Mouse (Mus musculus) CH12F3 (cell line): Measurements from ENCODE around the gene Hoxd9.

Source experiments
- in situ Hi-C: fragments of 300-500 bp; cut with MboI; formaldehyde crosslinking; loops from 2 replicates; pipeline ENCODE4 v1.14.3; 2020; ENCODE audit warnings: low sequenced_read_pairs

The Hoxd9 gene

GRCm38 (mm10) chr2:74724244-74725015, 26.9 kb downstream of the Hoxd9 start:
- in situ Hi-C loops, result loop anchor here (25.0 kb wide), 1 partner anchor 863 kb away; no protein-coding TSS in a partner anchor

- in situ Hi-C loops, result no loop called here
Measured at GRCm38 (mm10) chr2:74725171-74725570, 27.6 kb downstream of the Hoxd9 start.

GRCm38 (mm10) chr2:74726551-74726950, 29.0 kb downstream of the Hoxd9 start, which contains the start of gene Gm28230:
TSS of gene Gm28230 (plus strand) at chr2:74726728.
- in situ Hi-C loops, result no loop called here

- in situ Hi-C loops, result no loop called here
Measured at GRCm38 (mm10) chr2:74726973-74727639, 29.6 kb downstream of the Hoxd9 start.

GRCm38 (mm10) chr2:74727640-74728302, 30.2 kb downstream of the Hoxd9 start:
- in situ Hi-C loops, result no loop called here

GRCm38 (mm10) chr2:74728303-74728680, 30.8 kb downstream of the Hoxd9 start:
- in situ Hi-C loops, result no loop called here

- in situ Hi-C loops, result no loop called here
Measured at GRCm38 (mm10) chr2:74730331-74730730, 32.8 kb downstream of the Hoxd9 start.

- in situ Hi-C loops, result no loop called here
Measured at GRCm38 (mm10) chr2:74731055-74731454, 33.5 kb downstream of the Hoxd9 start.

GRCm38 (mm10) chr2:74731799-74732512, 34.4 kb downstream of the Hoxd9 start:
- in situ Hi-C loops, result no loop called here

- in situ Hi-C loops, result no loop called here
Measured at GRCm38 (mm10) chr2:74732513-74733316, 35.2 kb downstream of the Hoxd9 start.

- in situ Hi-C loops, result no loop called here
Measured at GRCm38 (mm10) chr2:74733317-74733661, 35.8 kb downstream of the Hoxd9 start.

- in situ Hi-C loops, result no loop called here
Measured at GRCm38 (mm10) chr2:74733765-74734164, 36.2 kb downstream of the Hoxd9 start.

- in situ Hi-C loops, result no loop called here
Measured at GRCm38 (mm10) chr2:74734451-74734850, 36.9 kb downstream of the Hoxd9 start.

- in situ Hi-C loops, result no loop called here
Measured at GRCm38 (mm10) chr2:74734996-74735811, 37.7 kb downstream of the Hoxd9 start.

GRCm38 (mm10) chr2:74735851-74736687, 38.5 kb downstream of the Hoxd9 start:
- in situ Hi-C loops, result no loop called here

- in situ Hi-C loops, result no loop called here
Measured at GRCm38 (mm10) chr2:74736688-74737577, 39.4 kb downstream of the Hoxd9 start.

- in situ Hi-C loops, result no loop called here
Measured at GRCm38 (mm10) chr2:74737578-74738070, 40.1 kb downstream of the Hoxd9 start.
